Mouse (Mus musculus): ENCODE measurements around the gene Mfsd12.

DNA sequence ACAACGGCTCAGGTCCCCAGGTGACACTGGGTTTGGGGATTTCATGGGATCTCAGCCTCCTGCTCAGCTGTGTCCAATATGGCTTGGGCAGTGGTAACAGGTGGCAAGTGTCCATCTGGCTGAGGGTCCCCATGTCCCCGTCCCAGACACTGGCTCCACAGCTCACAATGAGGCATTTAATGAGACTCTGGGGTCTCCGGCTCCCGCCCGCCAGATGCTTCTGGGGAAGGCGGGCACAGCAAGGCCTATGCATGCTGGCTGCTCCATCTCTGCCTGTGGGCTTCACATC is 9.9 kb downstream of the Mfsd12 start:
- TF ChIP-seq EP300 (optimal IDR thresholded peaks at IDR 0.05) (no peak), CTCF (IDR thresholded peaks at IDR 0.05; ENCODE audit: low read depth) (no peak)
